Mouse (Mus musculus): Measurements from ENCODE around the gene Fgd6. TPM values are rescaled to one million over a fixed set of nuclear protein-coding genes. Genes with fewer than 3 reads are reported as not detected.

The Fgd6 gene
- total RNA-seq, 4 experiments from 2014 or later, result 7.7 to 12.2 (median 10.2) TPM

GRCm38 (mm10) chr10:94134535-94135390, 99.0 kb downstream of the Fgd6 start:
- DNase-seq (ENCODE audit: low spot score in 2 of 2), result peak in 1 of 2 experiments; percentile 24

- no peak for DNase-seq (ENCODE audit: low spot score in 2 of 2)
These were observed 103.2 kb downstream of the Fgd6 start for GRCm38 (mm10) chr10:94138890-94139482.

GRCm38 (mm10) chr10:94140227-94140931, 104.6 kb downstream of the Fgd6 start:
- no peak for DNase-seq (ENCODE audit: low spot score in 2 of 2)

GRCm38 (mm10) chr10:94142427-94142826, 106.6 kb downstream of the Fgd6 start:
- DNase-seq (ENCODE audit: low spot score in 2 of 2), result no peak

GRCm38 (mm10) chr10:94144581-94144980, 108.8 kb downstream of the Fgd6 start:
- no peak for DNase-seq (ENCODE audit: low spot score in 2 of 2)

GRCm38 (mm10) chr10:94147391-94147755, 111.6 kb downstream of the Fgd6 start:
- no peak for DNase-seq (ENCODE audit: low spot score in 2 of 2)

- DNase-seq (ENCODE audit: low spot score in 2 of 2), result peak; percentile 89 to 93
These were observed 112.1 kb downstream of the Fgd6 start, which contains the start of gene Nr2c1 for GRCm38 (mm10) chr10:94147756-94148531. TSS of gene Nr2c1 (plus strand) at chr10:94148023.

GRCm38 (mm10) chr10:94151488-94151887, 115.7 kb downstream of the Fgd6 start:
- DNase-seq (ENCODE audit: low spot score in 2 of 2), result no peak

- DNase-seq (ENCODE audit: low spot score in 2 of 2), result no peak
These were observed 118.0 kb downstream of the Fgd6 start for GRCm38 (mm10) chr10:94153841-94154240.

GRCm38 (mm10) chr10:94158962-94159361, 123.2 kb downstream of the Fgd6 start:
- no peak for DNase-seq (ENCODE audit: low spot score in 2 of 2)

- DNase-seq (ENCODE audit: low spot score in 2 of 2), result no peak
These were observed 123.6 kb downstream of the Fgd6 start for GRCm38 (mm10) chr10:94159406-94159805.

- no peak for DNase-seq (ENCODE audit: low spot score in 2 of 2)
These were observed 125.4 kb downstream of the Fgd6 start for GRCm38 (mm10) chr10:94161051-94161765.

GRCm38 (mm10) chr10:94162031-94162430, 126.2 kb downstream of the Fgd6 start:
- no peak for DNase-seq (ENCODE audit: low spot score in 2 of 2)

GRCm38 (mm10) chr10:94164104-94164845, 128.5 kb downstream of the Fgd6 start:
- no peak for DNase-seq (ENCODE audit: low spot score in 2 of 2)

GRCm38 (mm10) chr10:94165426-94165825, 129.6 kb downstream of the Fgd6 start:
- DNase-seq (ENCODE audit: low spot score in 2 of 2), result no peak

GRCm38 (mm10) chr10:94167051-94167750, 131.4 kb downstream of the Fgd6 start:
- no peak for DNase-seq (ENCODE audit: low spot score in 2 of 2)

GRCm38 (mm10) chr10:94171440-94172130, 135.8 kb downstream of the Fgd6 start:
- DNase-seq (ENCODE audit: low spot score in 2 of 2), result no peak

- DNase-seq (ENCODE audit: low spot score in 2 of 2), result no peak
These were observed 136.3 kb downstream of the Fgd6 start for GRCm38 (mm10) chr10:94172137-94172536.

- DNase-seq (ENCODE audit: low spot score in 2 of 2), result no peak
These were observed 136.9 kb downstream of the Fgd6 start for GRCm38 (mm10) chr10:94172706-94173105.

All from layer of hippocampus, adult 8-10 months (tissue).